Mouse (Mus musculus): ENCODE results near the gene Slc4a4. TPM values are rescaled to one million over a fixed set of nuclear protein-coding genes. Genes with fewer than 3 reads are reported as not detected.
A peak's percentile ranks its signal among the peaks of the same experiment; 100 is the strongest.

The Slc4a4 gene
- polyA plus RNA-seq (2011; ENCODE audit: insufficient read depth, insufficient read length, low replicate concordance, missing spikeins), result 0.70 TPM in 1 of 2 replicates, not detected in the other

DNA sequence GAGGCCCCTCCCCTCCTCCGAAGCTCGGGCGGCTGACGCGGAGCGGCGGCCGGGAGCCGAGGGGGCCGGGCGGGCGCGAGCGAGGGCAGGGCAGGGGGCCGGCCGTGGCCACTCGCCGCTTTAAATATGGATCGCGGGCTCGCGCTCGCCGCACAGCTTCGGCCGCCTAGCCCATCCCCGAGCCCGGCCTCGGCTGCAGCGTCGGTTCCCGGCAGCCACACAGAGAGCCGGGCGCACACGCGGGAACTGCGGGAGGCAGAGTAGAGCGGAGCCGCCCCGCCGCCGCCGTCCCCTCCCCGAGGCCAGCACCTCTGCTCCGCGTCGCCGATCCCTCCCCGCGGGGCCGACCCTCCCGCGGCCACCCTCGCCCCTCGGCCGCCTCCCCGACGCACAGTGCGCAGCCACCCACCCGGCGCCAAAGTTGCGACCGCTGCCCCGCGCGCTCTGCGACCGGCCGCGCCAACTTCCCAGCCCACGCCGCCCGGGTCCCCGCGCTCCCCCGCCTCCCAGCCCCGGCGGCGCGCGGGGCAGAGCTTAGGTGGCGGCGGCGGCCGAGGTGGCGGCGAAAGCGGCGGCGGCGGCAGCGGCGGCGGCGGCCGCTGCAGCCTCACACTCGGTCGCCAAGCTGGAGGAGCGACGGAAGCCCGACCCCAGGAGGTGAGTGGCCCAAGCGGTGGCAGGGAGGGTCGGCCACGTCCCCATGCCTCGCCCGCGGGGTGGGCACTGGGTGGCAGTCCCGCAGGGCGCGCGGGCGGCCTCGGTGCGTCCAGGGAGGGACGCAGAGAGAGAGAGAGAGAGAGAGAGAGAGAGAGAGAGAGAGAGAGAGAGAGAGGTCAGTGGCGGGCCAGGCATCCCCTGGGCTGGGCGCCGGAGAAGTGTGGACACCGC lies at the start of gene Slc4a4:
TSS of gene Slc4a4 (plus strand) at position 151 of the 888 bp plus-strand sequence.
- H3K4me1 ChIP-seq (ENCODE audit: control insufficient read depth, insufficient read depth, low read length), result no peaks in the 10 kb centered on the region
- H3K27ac ChIP-seq (ENCODE audit: control insufficient read depth, insufficient read depth, low read depth, low read length, poor library complexity), result no peak within 1 kb of the TSS
- TF ChIP-seq POLR2A (IDR thresholded peaks at IDR 0.05; ENCODE audit: borderline replicate concordance, control insufficient read depth, low read depth, low read length) (no peak), CTCF (IDR thresholded peaks at IDR 0.05; ENCODE audit: control insufficient read depth, insufficient read depth, low read length) (no peak)
- no peak within 1 kb of the TSS for H3K4me3 ChIP-seq (replicated peaks; ENCODE audit: control insufficient read depth, low read depth, low read length)
- WGBS, result 1% methylated on average over 110 of the region's 119 CpGs

DNA sequence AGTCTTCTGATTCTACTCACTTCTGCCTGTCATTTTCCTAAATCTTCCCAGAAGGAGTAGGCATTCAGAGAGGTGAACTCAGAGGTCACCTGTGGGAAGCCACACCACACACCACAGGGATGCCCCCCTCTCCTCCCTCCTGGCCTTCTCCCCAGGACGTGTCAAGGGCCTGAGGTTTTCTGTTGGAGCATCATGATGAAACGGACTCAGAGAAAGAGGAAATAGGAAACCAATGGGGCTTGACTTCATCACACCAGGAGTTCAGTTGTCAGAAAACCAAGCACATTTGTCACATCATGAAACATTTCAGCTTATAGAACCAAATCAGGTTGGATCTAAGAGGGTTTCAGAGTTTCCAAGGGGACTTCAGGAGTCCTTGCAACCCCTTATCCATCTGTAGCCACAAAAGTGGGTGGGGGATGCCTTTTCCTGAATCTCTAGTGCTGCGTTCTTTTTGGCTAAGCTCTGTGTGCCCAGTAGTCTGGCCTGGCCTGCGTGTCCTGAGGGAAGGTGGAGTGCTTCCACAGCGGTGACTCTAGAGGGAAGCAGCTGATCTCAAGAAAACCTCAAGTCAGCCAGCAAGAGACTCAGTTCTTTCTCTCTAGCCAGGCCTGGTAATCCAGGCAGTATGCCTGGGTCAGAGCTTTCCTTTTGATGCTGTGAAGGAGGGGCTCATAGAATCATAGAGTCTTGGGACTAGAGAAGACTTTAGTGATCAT lies 46.4 kb upstream of the Slc4a4 start:
- 22% methylated on average over 5 of the region's 5 CpGs for WGBS
- H3K27ac ChIP-seq (ENCODE audit: control insufficient read depth, insufficient read depth, low read depth, low read length, poor library complexity), result no peak overlapping the region
- TF ChIP-seq POLR2A (IDR thresholded peaks at IDR 0.05; ENCODE audit: borderline replicate concordance, control insufficient read depth, low read depth, low read length), result no peak
- no peaks in the 10 kb centered on the region for H3K4me1 ChIP-seq (ENCODE audit: control insufficient read depth, insufficient read depth, low read length)
- no peak overlapping the region for H3K4me3 ChIP-seq (replicated peaks; ENCODE audit: control insufficient read depth, low read depth, low read length)

GRCm38 (mm10) chr5:88857311-88857710 lies 29.3 kb upstream of the Slc4a4 start:
- no peaks in the 10 kb centered on the region for H3K4me1 ChIP-seq (ENCODE audit: control insufficient read depth, insufficient read depth, low read length)
- WGBS, result 87% methylated on average over 3 of the region's 3 CpGs
- TF ChIP-seq CTCF (IDR thresholded peaks at IDR 0.05; ENCODE audit: control insufficient read depth, insufficient read depth, low read length) (no peak), POLR2A (IDR thresholded peaks at IDR 0.05; ENCODE audit: borderline replicate concordance, control insufficient read depth, low read depth, low read length) (no peak)
- no peak overlapping the region for H3K27ac ChIP-seq (ENCODE audit: control insufficient read depth, insufficient read depth, low read depth, low read length, poor library complexity)
- no peak overlapping the region for H3K4me3 ChIP-seq (replicated peaks; ENCODE audit: control insufficient read depth, low read depth, low read length)

DNA sequence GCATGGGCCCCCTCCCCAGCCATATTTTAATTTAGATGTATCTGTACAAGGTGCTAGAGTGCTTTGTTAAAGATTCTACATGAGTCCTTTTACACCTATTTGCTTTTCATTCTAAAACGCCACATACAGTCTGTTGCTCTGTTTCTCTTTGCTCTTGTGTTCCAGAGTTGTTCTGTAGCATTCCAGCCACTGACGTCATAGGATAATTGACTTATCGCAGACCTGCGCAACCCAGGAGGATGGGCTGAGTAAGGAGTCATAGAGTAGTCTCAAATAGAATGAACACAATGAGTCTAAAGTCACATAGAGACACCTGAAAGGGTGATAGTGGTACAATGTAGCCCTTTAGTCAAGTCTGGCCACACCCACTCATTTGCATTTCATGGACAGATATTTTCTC lies 28.8 kb upstream of the Slc4a4 start:
- Histone ChIP-seq H3K4me1 (ENCODE audit: control insufficient read depth, insufficient read depth, low read length) (no peaks in the 10 kb centered on the region), H3K27ac (ENCODE audit: control insufficient read depth, insufficient read depth, low read depth, low read length, poor library complexity) (no peak overlapping the region), H3K4me3 (replicated peaks; ENCODE audit: control insufficient read depth, low read depth, low read length) (no peak overlapping the region)
- WGBS, result 81% methylated on average over 4 of the region's 4 CpGs
- no peak for TF ChIP-seq CTCF (IDR thresholded peaks at IDR 0.05; ENCODE audit: control insufficient read depth, insufficient read depth, low read length)

- WGBS, result 71% methylated on average over 4 of the region's 4 CpGs
- no peaks in the 10 kb centered on the region for H3K4me1 ChIP-seq (ENCODE audit: control insufficient read depth, insufficient read depth, low read length)
- TF ChIP-seq CTCF (IDR thresholded peaks at IDR 0.05; ENCODE audit: control insufficient read depth, insufficient read depth, low read length) (no peak), POLR2A (IDR thresholded peaks at IDR 0.05; ENCODE audit: borderline replicate concordance, control insufficient read depth, low read depth, low read length) (no peak)
- no peak overlapping the region for H3K27ac ChIP-seq (ENCODE audit: control insufficient read depth, insufficient read depth, low read depth, low read length, poor library complexity)
- no peak overlapping the region for H3K4me3 ChIP-seq (replicated peaks; ENCODE audit: control insufficient read depth, low read depth, low read length)
Observed at GRCm38 (mm10) chr5:88858226-88858625, 28.4 kb upstream of the Slc4a4 start.

- no peaks in the 10 kb centered on the region for H3K4me1 ChIP-seq (ENCODE audit: control insufficient read depth, insufficient read depth, low read length)
- H3K27ac ChIP-seq (ENCODE audit: control insufficient read depth, insufficient read depth, low read depth, low read length, poor library complexity), result no peak overlapping the region
- peak; percentile 39; the same call in 1 of the 2 replicates for TF ChIP-seq CTCF (IDR thresholded peaks at IDR 0.05; ENCODE audit: control insufficient read depth, insufficient read depth, low read length)
- TF ChIP-seq POLR2A (IDR thresholded peaks at IDR 0.05; ENCODE audit: borderline replicate concordance, control insufficient read depth, low read depth, low read length), result no peak
- 73% methylated on average over 3 of the region's 3 CpGs for WGBS
- H3K4me3 ChIP-seq (replicated peaks; ENCODE audit: control insufficient read depth, low read depth, low read length), result no peak overlapping the region
Observed at GRCm38 (mm10) chr5:88862163-88862562, 24.5 kb upstream of the Slc4a4 start.

GRCm38 (mm10) chr5:88862794-88863193 lies 23.8 kb upstream of the Slc4a4 start:
- Histone ChIP-seq H3K4me3 (replicated peaks; ENCODE audit: control insufficient read depth, low read depth, low read length) (no peak overlapping the region), H3K4me1 (ENCODE audit: control insufficient read depth, insufficient read depth, low read length) (no peaks in the 10 kb centered on the region), H3K27ac (ENCODE audit: control insufficient read depth, insufficient read depth, low read depth, low read length, poor library complexity) (no peak overlapping the region)
- TF ChIP-seq CTCF (IDR thresholded peaks at IDR 0.05; ENCODE audit: control insufficient read depth, insufficient read depth, low read length) (no peak), POLR2A (IDR thresholded peaks at IDR 0.05; ENCODE audit: borderline replicate concordance, control insufficient read depth, low read depth, low read length) (no peak)
- WGBS, result 86% methylated on average over 2 of the region's 2 CpGs

DNA sequence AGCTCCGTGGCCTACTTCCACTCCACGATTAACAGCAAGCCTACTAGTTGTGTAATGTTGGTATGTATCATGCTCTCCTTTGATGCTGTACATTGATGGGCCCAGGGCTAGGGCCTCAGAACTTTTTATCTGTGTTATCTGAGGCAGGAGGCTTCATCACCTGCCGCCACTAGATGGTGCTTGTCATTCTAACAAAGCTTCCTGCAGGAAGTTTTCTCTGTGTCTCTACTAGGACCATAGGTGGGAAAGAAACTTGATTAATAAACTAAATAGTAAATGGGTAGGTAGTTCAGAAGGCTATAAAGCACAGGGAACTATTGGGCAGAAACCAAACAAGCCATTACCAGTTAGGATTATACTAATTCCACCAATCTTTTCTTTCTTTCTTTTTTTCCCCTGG lies 2.5 kb upstream of the Slc4a4 start:
- no peak for TF ChIP-seq POLR2A (IDR thresholded peaks at IDR 0.05; ENCODE audit: borderline replicate concordance, control insufficient read depth, low read depth, low read length)
- TF ChIP-seq CTCF (IDR thresholded peaks at IDR 0.05; ENCODE audit: control insufficient read depth, insufficient read depth, low read length), result no peak

More for the DNA sequence above, 2.5 kb upstream of the Slc4a4 start:
- WGBS, result 24% methylated on average over 3 of the region's 3 CpGs
- Histone ChIP-seq H3K4me3 (replicated peaks; ENCODE audit: control insufficient read depth, low read depth, low read length) (no peak overlapping the region), H3K27ac (ENCODE audit: control insufficient read depth, insufficient read depth, low read depth, low read length, poor library complexity) (no peak overlapping the region), H3K4me1 (ENCODE audit: control insufficient read depth, insufficient read depth, low read length) (no peaks in the 10 kb centered on the region)
